Mouse (Mus musculus) cerebellum, adult 2 months (tissue): ENCODE measurements at regions not wholly inside any gene's neighbourhood (a gene's known extent, or its start where the extent isn't known, plus 50 kb on each side); places are given as distances from the start of the nearest gene placed in this dataset.

Experiments
- DNase-seq, 2 experiments: peaks; one replicate each; pipeline ENCODE4 v3.0.0; 2021
- H3K27ac ChIP-seq: fragments of 200-500 bp; 2 replicates; pipeline ENCODE4 v1.5.1; 2012; ENCODE audit warnings: low read length, control low read depth, inconsistent platforms; ENCODE audit not compliant: insufficient read depth
- H3K27me3 ChIP-seq: fragments of 200-500 bp; 2 replicates; pipeline ENCODE4 v1.6.1; 2012; ENCODE audit warnings: inconsistent platforms, mild to moderate bottlenecking, low read length, moderate library complexity; ENCODE audit not compliant: control insufficient read depth, insufficient read depth
- H3K4me1 ChIP-seq: fragments of 200-500 bp; 2 replicates; pipeline ENCODE4 v1.6.1; 2011; ENCODE audit warnings: low read length; ENCODE audit not compliant: control insufficient read depth, insufficient read depth
- H3K4me3 ChIP-seq: fragments of 200-500 bp; replicated peaks from 2 replicates; pipeline ENCODE3; 2011; ENCODE audit warnings: mild to moderate bottlenecking, low read depth, low read length, control low read depth; ENCODE audit not compliant: insufficient read depth
- CTCF ChIP-seq: fragments of 200-500 bp; IDR thresholded peaks from 2 replicates; pipeline ENCODE4 v1.5.1; 2011; ENCODE audit warnings: low read depth, mild to moderate bottlenecking, control low read depth, low read length, moderate library complexity, borderline replicate concordance; ENCODE audit not compliant: insufficient read depth
- POLR2A ChIP-seq: fragments of 200-500 bp; IDR thresholded peaks from 2 replicates; pipeline ENCODE4 v1.6.1; 2011; ENCODE audit warnings: low read length, control low read depth, borderline replicate concordance; ENCODE audit not compliant: insufficient read depth
- WGBS: fragments of 180-500 bp; shearing (Covaris S2); methylation state at CpG from one replicate; pipeline ENCODE4 v1.1.7; 2018; 5-methylcytosine and 5-hydroxymethylcytosine counted together

DNA sequence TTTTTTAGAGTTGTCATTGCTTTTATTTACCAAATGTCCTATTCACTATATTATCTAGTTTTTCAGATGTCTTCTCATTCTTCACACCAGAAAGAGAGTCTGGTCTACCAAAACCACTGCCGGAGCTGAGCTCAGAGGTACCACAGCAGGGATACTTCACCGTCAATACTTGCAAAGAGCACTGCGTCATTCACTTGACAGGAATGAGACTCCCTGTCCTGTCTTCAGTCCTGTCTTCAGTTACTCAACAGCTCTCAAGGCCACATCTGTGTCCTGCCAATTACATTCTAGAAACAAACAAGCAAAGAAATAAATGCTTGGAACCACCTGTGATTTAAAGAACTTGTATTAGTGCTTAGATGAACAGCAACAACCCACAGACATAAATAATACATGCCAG is 194.6 kb upstream of the Ap5m1 start:
- Histone ChIP-seq H3K4me3 (no peak overlapping the region), H3K27ac (no peak overlapping the region), H3K27me3 (no peaks in the 10 kb centered on the region), H3K4me1 (no peaks in the 10 kb centered on the region)
- DNase-seq = no peak
- TF ChIP-seq CTCF = no peak
- 80% methylated on average over 3 of the region's 3 CpGs for WGBS

DNA sequence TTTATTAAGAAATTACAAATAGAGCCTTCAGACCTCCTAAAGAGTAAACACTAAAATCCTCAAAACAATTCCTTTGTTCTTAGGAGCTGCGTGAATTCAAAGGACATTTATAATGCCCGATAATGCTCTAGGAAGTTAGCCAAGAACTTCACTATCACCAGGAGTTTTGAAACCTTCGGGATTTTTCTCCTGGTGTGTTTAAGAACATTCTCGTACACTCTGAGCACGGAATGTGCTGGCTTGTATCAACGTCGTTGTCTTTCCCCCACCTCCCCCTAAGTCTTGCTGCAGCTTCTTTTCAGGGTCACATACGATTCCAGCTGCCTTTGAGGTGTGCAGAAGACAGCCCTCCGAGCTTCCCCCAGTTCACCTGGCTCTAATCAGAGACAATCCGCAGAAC is 195.9 kb upstream of the Ap5m1 start:
- Histone ChIP-seq H3K27ac (no peak overlapping the region), H3K4me1 (no peaks in the 10 kb centered on the region), H3K27me3 (no peaks in the 10 kb centered on the region), H3K4me3 (no peak overlapping the region)
- DNase-seq = no peak
- no peak for TF ChIP-seq POLR2A
- no peak for TF ChIP-seq CTCF
- WGBS = 53% methylated on average over 10 of the region's 10 CpGs

DNA sequence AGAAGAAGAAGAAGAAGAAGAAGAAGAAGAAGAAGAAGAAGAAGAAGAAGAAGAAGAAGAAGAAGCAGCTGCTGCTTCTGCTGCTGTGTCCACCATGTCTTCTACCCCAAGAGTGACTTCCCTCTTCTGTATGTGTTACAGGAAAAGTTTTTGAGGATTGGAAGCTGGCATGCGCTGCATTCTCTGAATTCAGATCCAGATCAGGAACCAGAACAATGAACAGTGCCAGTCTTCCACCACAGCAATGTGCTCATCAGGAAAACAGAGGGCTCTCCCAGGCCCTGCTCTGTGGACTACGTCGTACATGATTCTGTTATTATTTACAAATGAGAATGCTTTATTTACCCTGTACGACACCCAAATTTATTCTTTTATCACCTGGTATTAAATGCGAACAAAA is 181.8 kb upstream of the Otx2 start:
- no peak for TF ChIP-seq CTCF
- no peak for TF ChIP-seq POLR2A
- WGBS = 90% methylated on average over 5 of the region's 5 CpGs
- DNase-seq = no peak
- H3K27me3 ChIP-seq = no peaks in the 10 kb centered on the region
- no peaks in the 10 kb centered on the region; the same call in 1 of the 2 replicates for H3K4me1 ChIP-seq
- no peak overlapping the region for H3K27ac ChIP-seq
- H3K4me3 ChIP-seq = no peak overlapping the region

DNA sequence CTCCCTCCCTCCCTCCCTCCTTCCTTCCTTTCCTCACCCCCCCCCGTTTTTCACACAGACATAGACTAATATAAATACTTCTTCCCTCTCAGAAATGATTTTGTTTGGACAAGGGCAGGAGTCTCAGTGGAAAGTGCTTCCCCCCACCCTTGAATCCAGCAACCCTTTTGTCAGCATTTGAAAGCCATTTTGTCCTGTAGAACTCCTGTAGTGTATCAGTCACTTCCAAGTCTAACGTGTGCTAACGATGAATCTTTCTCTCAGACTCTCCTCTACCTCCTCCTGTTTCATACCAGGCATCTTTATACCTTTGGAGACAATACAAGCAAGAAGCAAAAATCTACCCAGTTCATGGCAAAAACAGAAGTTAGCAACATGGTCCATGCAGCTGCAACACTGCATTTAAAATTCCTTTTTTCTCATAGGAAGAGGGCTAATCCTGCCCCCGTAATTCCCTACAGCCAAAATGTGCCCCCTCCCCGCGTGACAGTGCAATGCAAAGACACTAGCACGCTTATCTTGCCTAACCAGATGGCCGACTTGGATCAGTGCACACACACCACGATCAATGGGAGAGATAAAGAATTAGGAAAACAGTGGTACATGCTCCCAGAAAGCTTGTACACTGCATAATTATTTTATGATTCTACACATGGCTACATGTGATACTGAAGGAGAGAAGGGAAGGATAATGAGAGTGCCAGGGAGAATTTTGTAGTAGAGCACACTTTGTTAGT is 180.7 kb upstream of the Otx2 start:
- no peak overlapping the region for H3K27ac ChIP-seq
- peak; percentile 10 to 17 for DNase-seq
- H3K4me3 ChIP-seq = no peak overlapping the region
- no peaks in the 10 kb centered on the region; the same call in 1 of the 2 replicates for H3K4me1 ChIP-seq
- WGBS = 14% methylated on average over 9 of the region's 9 CpGs
- TF ChIP-seq POLR2A (no peak), CTCF (no peak)
- H3K27me3 ChIP-seq = no peaks in the 10 kb centered on the region

DNA sequence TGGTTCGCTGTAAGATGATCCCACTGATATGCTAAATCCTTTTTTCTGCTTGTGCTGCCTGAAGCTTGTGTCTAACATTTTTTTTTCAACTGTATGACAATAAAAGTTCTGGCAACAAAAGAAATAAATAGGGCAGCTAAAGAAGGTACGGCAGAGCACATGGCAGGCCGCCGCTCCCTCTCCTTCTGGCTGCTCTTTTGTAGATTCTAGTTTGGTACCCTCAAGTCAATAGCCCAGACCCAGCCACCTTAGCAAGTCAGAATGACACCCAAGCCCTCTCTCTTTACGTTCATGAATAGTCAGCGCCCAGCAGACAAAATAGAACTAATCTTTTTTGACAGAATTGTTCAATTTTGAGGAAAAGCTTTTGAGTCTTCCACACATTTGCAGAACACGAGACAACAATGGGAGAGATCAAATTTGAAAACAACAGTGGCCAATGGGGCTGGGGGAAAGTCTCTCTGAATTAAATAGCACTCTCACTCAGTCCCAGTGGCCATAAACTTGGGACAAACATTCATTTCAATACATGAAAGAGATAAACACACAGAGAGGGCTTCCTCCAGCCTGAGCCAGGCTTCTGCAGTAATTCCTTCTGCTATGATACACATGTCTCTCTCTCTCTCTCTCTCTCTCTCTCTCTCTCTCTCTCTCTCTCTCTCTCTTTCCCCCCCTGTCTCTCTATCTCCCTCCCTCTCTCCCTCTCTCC is 180.0 kb upstream of the Otx2 start:
- no peaks in the 10 kb centered on the region; the same call in 1 of the 2 replicates for H3K4me1 ChIP-seq
- no peak for TF ChIP-seq POLR2A
- TF ChIP-seq CTCF = no peak
- H3K4me3 ChIP-seq = no peak overlapping the region
- H3K27me3 ChIP-seq = no peaks in the 10 kb centered on the region
- WGBS = 86% methylated on average over 7 of the region's 7 CpGs
- DNase-seq = no peak
- no peak overlapping the region for H3K27ac ChIP-seq

DNA sequence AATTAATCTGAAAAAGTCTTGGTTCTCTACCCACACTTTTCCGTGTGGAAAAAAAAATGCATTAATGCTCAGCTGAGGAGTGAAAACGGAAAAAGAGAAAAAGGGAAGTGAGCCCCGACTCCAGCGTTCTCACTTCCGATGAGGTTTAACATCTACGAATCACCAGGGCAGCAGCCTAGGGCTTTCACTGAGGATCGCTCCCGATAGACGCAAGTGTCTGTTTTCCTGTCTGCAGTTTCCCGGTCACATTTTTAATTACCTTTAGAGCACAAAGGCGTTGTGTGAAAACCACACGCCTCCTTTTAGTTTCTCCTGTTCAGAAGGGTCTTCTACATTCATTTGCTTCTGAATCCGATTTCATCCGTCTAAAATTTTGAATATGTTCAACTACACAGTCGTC is 179.2 kb upstream of the Otx2 start:
- DNase-seq = no peak
- TF ChIP-seq POLR2A (no peak), CTCF (no peak)
- Histone ChIP-seq H3K4me3 (no peak overlapping the region), H3K4me1 (no peaks in the 10 kb centered on the region; the same call in 1 of the 2 replicates), H3K27ac (no peak overlapping the region), H3K27me3 (no peaks in the 10 kb centered on the region)
- WGBS = 59% methylated on average over 15 of the region's 15 CpGs

DNA sequence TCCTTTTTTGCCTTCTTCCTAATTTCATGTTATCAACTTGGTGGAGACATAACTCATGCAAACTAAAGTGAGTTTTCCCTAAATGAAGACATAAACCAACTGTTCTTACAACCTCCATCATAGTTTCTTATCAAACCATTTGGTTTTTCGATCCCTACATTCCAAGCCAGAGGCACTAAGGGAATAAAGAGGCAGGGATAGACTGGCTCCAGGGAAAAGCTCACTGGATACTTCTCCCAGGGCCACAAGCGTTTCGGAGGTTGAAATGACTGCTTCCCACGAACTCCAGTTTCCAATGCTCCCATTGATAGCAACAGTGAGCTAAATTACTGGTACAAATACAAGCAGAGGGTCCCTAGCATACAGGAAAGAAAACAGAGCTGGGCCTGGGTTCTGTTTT is 178.4 kb upstream of the Otx2 start:
- Histone ChIP-seq H3K4me3 (no peak overlapping the region), H3K27ac (no peak overlapping the region), H3K27me3 (no peaks in the 10 kb centered on the region), H3K4me1 (no peaks in the 10 kb centered on the region; the same call in 1 of the 2 replicates)
- WGBS = 86% methylated on average over 4 of the region's 4 CpGs
- TF ChIP-seq CTCF (no peak), POLR2A (no peak)
- no peak for DNase-seq

DNA sequence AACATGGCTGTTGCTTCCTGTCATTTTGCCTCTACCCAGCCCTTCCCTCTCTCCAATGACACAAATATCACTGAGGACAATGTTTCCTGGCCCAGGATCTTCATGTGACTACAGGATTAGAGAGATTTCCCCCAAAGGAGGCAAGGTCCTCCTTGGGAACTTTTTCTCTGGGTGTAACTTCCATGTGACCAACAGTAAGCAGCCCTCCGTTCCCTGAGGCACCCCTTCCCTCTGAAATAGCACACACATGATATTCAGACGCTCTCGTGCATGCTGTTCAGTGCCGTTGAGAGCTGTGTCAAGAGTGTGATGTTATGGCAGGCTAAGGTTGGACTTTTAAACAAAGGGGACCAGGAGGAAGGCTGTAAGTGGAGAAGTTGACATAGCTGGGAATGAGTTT is 169.2 kb upstream of the Otx2 start:
- 95% methylated on average over 4 of the region's 4 CpGs for WGBS
- no peak for DNase-seq
- TF ChIP-seq CTCF = no peak
- TF ChIP-seq POLR2A = no peak
- H3K4me3 ChIP-seq = no peak overlapping the region
- no peaks in the 10 kb centered on the region for H3K4me1 ChIP-seq
- H3K27me3 ChIP-seq = no peaks in the 10 kb centered on the region
- H3K27ac ChIP-seq = no peak overlapping the region
